Mouse (Mus musculus) urinary bladder, postnatal 4 days (tissue): ENCODE data around the gene Shq1.

Source experiments
- DNase-seq, 2 experiments: peaks; one replicate each; pipeline ENCODE4 v3.0.0; 2021 to 2022; ENCODE audit warnings: low spot score in 2 of 2

Shq1 gene

DNA sequence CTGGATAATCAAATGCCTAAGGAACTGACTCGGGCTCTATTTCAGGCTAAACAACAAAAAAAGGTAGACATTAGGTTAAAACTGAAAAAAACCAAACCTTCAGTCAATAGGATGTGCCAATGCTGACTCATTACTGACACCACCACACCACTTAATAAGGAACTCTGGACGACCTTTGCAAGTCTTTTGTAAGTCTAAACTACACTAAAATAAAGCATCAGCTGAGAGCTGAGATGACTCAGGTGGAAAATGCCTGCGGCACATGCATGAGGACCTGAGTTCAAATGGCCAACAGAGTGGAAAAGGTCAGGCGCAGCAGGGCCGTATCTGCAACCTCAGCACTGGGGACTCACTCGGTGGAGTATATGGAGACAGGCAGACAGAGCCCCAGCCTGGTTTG lies 69.3 kb downstream of the Shq1 start:
- no peak for DNase-seq

DNA sequence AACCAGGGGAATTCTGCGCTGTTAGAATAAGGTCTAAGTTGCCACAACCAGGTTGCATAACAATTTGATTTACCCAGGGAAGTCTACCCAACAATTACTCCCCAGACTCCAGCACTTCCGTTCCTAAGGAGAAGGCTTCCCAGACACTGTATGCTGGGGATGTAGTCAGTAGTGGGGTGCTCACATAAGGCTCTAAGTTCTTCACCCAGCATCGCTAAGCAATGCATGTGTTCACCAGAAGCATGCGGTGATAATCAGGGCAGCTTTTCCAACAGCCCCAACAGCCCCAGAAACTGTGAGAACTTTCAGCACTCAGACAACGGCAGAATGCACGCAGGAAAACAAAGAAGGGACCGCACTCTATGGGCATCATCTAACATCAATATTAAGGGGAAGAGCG lies 77.1 kb downstream of the Shq1 start:
- DNase-seq, result no peak

- no peak for DNase-seq
Observed at GRCm38 (mm10) chr6:100592991-100593390, 78.0 kb downstream of the Shq1 start.

DNA sequence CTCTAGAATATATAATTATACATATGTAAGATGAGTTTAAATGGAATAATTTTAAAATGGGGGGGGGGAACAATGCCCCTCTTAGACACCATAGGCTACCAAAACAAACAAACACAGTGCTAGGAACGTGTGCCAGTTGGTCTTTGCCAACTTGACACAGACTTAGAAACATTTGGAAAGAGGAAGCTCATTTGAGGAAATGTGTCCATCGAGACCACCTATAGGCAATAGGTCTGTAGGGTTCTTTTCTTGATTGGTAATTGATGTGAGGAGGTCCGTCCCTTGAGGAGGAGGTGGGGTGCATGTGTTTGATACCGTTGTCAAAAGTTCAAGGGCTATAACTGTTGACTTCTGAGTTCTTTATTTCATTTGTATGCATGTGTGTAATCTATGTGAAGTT lies 80.4 kb downstream of the Shq1 start:
- no peak for DNase-seq

GRCm38 (mm10) chr6:100588876-100589275 lies 82.1 kb downstream of the Shq1 start:
- no peak for DNase-seq

DNA sequence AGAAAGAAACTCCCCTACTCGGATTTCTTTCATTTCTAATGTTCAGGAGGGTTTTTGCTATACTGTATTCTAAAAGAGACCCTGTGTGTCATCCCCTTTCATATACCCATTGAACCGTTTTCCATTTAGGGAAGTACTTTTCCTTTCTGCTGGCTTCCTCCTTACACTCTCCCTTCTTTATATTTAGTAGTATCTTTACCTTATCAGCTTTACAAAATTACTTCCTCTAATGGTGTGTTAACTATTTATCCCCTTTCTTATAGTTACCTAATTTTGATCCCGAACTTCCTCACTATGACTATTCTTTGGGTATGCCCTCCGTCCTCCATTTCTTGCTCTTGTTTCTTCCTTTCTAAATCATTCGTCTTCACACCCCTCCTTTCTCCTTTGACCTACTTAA lies 84.2 kb downstream of the Shq1 start:
- DNase-seq, result no peak

- no peak for DNase-seq
Observed at GRCm38 (mm10) chr6:100581951-100582350, 89.0 kb downstream of the Shq1 start.

DNA sequence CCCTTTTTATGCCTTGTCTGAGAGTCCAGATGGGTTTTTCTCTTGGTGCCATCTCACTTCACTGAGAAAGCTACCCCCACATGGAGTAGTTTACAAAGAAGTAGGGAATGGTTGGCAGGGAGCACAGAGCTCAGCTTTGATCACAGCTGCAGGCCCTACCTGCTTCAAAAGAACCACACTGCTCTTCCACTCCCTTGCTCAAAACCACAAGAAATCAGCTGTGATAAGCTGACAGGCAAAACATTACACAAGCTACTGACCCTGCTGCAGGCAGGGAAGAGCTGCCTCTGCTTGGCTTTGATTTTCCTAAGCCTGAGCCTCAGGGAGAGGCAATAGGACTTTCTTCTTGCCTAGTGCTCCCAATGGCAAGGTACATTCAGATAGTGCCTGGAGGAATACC lies 89.9 kb downstream of the Shq1 start:
- no peak for DNase-seq

DNA sequence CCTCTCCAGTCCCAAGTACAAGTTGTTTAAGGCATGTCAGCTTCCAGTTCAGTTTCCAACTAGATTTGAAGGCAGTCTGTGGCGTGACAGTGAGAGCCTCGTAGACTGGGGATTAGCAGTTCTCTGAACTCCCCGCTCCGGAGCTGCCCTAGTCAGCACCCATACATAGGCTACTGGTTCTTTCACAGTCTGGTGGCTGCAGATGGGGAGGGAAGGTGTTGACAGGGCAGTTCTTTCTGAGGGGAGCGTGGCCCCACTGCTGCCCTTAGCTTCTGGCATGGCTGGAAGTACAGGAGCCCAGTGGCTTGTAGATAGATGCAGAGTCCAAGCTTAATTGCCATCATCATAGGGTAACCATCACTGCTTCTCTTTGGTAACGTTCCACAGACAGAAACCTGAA lies 93.4 kb downstream of the Shq1 start:
- DNase-seq, result no peak

GRCm38 (mm10) chr6:100576171-100576570 lies 94.8 kb downstream of the Shq1 start:
- no peak for DNase-seq

DNA sequence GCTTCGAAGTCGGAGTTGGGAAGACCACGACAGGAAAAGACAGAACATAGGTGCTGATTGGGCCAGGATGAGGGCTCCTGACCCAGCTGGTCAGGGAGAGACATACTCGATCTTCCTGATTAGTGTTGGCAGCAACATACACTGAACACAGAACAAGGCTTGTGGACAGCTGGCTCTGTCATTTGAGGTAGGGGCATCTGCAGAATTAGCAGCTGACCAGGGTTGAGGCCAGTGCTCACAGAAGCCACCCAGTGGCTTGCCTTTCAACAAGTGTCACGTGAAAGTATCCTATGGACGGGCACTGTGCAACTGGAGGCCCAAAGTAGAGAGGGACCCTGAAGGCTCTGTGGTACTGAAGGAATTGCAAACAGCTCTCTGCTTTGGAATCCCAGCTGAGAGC lies 104.2 kb downstream of the Shq1 start:
- no peak for DNase-seq

DNA sequence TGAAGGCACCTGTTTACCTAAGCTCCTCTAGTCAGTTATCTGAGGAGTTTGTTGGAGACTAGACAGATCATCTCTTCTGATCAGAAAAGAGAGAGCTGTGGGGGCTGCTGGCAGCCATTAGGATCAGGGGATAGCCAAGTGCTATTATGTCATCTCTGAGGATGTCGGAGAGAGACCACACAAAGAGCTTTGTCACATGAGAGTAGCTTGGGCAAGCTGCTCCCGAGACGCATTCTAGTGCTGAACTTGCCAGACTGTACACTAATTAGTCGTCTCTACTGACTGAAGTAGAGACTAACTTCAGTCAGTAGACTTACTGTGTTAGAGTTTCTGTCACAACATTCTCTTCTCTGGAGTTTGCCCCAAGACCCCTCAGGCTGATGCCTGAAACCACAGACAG lies 106.4 kb downstream of the Shq1 start:
- DNase-seq, result no peak

GRCm38 (mm10) chr6:100563552-100564341 lies 107.2 kb downstream of the Shq1 start:
- DNase-seq, result peak; percentile 64 to 68

DNA sequence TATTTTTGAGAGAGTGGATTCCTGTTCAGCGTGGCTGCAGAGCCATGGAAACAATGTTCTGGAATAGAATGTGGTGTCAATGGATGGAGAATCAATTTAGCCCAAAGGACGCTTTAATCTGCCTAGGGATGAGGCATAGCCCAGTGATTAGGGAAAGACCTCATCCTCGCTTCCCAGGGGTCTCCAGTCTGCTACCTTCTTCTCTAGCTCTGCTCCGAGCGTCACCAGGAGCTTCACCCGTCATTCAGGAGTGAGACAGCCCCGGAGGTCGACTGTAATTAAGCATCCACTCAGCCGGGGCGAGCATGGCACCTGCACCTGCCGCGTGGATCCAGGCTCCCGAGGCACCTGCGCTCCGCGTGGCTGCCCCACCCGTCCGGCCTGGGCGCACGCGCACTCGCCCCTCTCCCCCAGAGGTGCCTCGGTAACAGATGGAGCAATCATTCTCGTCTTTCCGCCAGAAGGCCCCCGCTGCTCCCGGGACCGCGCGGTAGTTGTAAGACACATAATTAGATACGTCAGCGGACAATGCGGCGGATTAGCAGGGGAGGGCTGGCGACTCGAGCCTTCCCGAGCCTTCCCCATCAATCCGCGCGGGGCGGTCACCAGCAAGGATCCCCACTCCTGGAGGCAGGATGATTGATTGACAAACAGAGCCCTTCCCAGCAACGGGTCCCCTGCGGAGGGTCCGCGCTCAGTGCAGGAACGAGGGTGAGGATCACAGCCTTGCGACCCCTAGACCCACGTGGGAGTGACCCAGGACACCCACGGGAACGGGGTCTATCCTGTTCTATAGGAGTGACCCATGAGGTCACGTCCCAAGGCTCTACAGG lies 108.0 kb downstream of the Shq1 start:
- DNase-seq, result no peak

- no peak for DNase-seq
Observed at GRCm38 (mm10) chr6:100558057-100558456, 112.9 kb downstream of the Shq1 start.

DNA sequence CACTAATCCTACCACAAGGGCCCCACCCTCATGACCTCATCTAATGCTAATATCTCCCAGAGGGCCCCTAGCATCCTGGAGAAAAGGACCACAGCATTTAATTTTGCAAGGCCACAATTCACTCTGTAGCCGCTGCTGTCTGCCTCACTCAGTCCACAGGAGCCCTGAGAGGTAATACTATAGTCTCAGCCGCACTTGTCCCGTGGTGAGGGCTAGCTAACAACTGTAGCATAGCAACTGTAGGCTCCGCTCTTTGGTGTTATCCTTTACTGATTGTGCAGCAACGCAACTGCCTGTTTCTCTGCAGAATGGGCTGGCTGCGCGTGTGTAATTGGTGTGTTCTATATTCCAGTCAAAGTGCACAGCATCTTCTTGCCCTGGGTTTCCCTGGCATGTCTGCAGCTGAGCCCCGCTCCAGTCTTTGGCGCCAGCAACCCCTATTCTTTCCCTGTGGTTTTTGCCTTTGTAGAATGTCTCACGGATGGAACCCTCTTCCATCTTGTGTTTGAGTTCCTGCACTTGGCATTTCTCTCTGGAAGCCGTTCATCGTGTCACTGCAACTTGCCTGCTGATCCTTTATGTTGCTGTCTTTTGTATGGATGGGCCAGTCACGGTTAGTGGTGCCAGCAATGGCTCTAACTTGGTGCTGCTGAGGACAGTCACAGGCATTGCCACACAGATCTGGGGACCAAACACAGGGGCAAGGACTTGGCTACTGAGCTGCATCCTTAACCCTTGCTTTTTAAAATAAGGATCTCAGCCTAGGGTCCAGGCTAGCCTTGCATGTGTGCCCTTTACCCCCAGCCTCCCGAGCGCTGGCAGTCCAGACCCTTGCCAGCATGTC lies 128.6 kb downstream of the Shq1 start:
- no peak for DNase-seq

GRCm38 (mm10) chr6:100539698-100540097 lies 131.3 kb downstream of the Shq1 start:
- no peak for DNase-seq

- no peak for DNase-seq
Observed at GRCm38 (mm10) chr6:100538570-100538969, 132.4 kb downstream of the Shq1 start.

- DNase-seq, result no peak
Observed at GRCm38 (mm10) chr6:100537987-100538386, 133.0 kb downstream of the Shq1 start.

DNA sequence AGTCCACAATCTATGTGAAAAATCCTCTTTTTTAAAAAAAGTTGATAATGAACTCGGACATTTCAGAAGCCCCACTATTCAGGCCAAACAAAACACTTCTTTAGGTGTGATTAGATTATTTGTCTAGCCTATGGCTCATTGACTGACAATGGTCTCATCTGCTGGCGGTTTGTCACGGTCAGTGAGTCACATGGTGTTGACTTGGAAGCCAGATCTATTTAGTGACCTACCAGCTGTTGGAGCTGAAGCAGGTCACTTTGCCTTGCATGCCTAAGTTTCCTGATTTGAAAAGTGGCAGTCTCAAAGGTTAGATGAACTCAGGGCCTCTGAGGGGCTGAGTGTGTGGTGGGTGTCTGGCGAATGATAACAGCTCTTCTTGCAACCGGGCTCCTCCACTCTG lies 133.9 kb downstream of the Shq1 start:
- DNase-seq, result no peak

DNA sequence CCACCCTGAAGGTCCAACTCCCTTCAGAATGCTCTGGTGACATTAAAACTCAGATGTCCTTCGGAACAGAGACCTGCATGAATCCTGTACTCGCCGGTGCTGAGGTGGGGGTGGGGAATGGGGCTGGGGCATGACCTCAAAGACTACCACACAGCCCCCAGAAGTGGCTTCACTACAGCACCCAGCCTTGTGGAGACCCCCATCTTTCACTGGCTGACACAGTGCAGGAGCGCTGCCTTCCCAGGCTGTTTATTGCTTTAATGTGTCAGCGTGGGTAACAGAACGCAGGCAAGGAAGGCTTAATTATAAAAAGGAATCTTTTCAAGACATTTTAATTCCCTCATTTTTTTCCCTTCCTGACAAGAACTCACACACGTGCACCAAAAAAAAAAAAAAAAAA lies 137.6 kb downstream of the Shq1 start:
- no peak for DNase-seq

DNA sequence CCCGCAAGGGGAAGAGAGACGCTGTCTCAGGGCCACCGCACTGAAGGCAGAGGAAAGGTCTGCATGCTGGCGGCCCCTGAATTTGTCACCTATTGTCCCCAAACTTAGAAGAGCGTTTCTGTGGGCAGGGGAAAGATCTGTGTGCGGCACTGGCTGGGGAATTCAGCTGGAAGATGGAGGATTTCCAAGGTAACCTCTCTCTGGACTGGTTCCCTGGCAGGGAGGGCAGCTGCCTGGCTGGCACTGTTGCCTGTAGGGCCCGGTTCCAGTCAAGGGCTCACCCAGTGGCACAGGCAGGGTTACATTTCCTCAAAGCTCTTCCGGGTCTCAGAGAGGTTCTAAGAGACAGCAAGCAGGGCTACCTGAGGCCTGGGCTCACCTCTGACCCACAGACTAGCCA lies 138.6 kb downstream of the Shq1 start:
- DNase-seq, result no peak
